Mouse (Mus musculus) neural tube, embryonic 15.5 days (tissue): ENCODE results near the gene Sept3. TPM values are rescaled to one million over a fixed set of nuclear protein-coding genes. Genes with fewer than 3 reads are reported as not detected.
A peak's percentile ranks its signal among the peaks of the same experiment; 100 is the strongest.
"Not testable (repeated sequence)": the region's sequence is repeated elsewhere in the genome, so short reads cannot be mapped to it uniquely, and the experiment has no call there.

Source experiments
- ATAC-seq: fragments of 200-750 bp; cut with Nextera tagmentation; 2 replicates; pipeline ENCODE4 v1.8.0; 2017; ENCODE audit warnings: mild to moderate bottlenecking, moderate TSS enrichment, moderate library complexity; ENCODE audit not compliant: low FRiP score
- H3K27ac ChIP-seq: fragments of 300-500 bp; sonication (generic); replicated peaks from 2 replicates; pipeline ENCODE4 v1.5.1; 2015; ENCODE audit warnings: mild to moderate bottlenecking, inconsistent platforms
- H3K27me3 ChIP-seq: fragments of 300-500 bp; sonication (generic); replicated peaks from 2 replicates; pipeline ENCODE4 v1.6.1; 2015; ENCODE audit warnings: inconsistent platforms
- H3K36me3 ChIP-seq: fragments of 300-500 bp; sonication (generic); 2 replicates; pipeline ENCODE4 v1.6.1; 2015; ENCODE audit warnings: inconsistent platforms
- H3K4me1 ChIP-seq: fragments of 300-500 bp; sonication (generic); 2 replicates; pipeline ENCODE4 v1.6.1; 2015; ENCODE audit warnings: inconsistent platforms
- H3K4me2 ChIP-seq: fragments of 300-500 bp; sonication (generic); 2 replicates; pipeline ENCODE4 v1.6.1; 2015; ENCODE audit warnings: inconsistent platforms, mild to moderate bottlenecking, moderate library complexity
- H3K4me3 ChIP-seq: fragments of 300-500 bp; sonication (generic); replicated peaks from 2 replicates; pipeline ENCODE4 v1.5.1; 2015; ENCODE audit warnings: mild to moderate bottlenecking, inconsistent platforms
- H3K9ac ChIP-seq: fragments of 300-500 bp; sonication (generic); replicated peaks from 2 replicates; pipeline ENCODE4 v1.6.1; 2015; ENCODE audit warnings: mild to moderate bottlenecking, inconsistent platforms
- H3K9me3 ChIP-seq: fragments of 300-500 bp; sonication (generic); replicated peaks from 2 replicates; pipeline ENCODE4 v1.6.1; 2016; ENCODE audit warnings: inconsistent platforms
- WGBS: fragments of 180-500 bp; shearing (Covaris S2); methylation state at CpG from one replicate; pipeline ENCODE4 v1.1.7; 2015; ENCODE audit warnings: mixed read lengths; 5-methylcytosine and 5-hydroxymethylcytosine counted together
- polyA plus RNA-seq: library from polyadenylated mRNA; unstranded; fragments of >200 nt; fragmentation: Nextera tagmentation; extraction: Ambion mirVana; gene quantifications from 2 replicates; pipeline ENCODE4 v1.2.1, GENCODE M21; 2015

The Sept3 gene
- polyA plus RNA-seq, 1 experiment from 2014 or later: 367 TPM

GRCm38 (mm10) chr15:82244805-82245161, 29.9 kb upstream of the Sept3 start:
- H3K27me3 ChIP-seq, H3K36me3 ChIP-seq, H3K9me3 ChIP-seq, ATAC-seq: not testable (repeated sequence)
- Histone ChIP-seq H3K27ac (peak overlapping the region; percentile 80), H3K4me1 (peaks cover 12% of the 10 kb centered on the region), H3K4me2 (peak overlapping the region; percentile 76), H3K4me3 (peak overlapping the region; percentile 88), H3K9ac (peak overlapping the region; percentile 57)
- WGBS: 21% methylated on average over 9 of the region's 9 CpGs

- ATAC-seq: no peak
- H3K36me3 ChIP-seq: no peaks in the 10 kb centered on the region
- H3K27ac ChIP-seq: no peak overlapping the region
- no peak overlapping the region for H3K9ac ChIP-seq
- no peak overlapping the region for H3K4me2 ChIP-seq
- no peaks in the 10 kb centered on the region for H3K27me3 ChIP-seq
- 78% methylated on average over 3 of the region's 3 CpGs for WGBS
- H3K4me1 ChIP-seq: peaks cover 12% of the 10 kb centered on the region
- no peak overlapping the region for H3K4me3 ChIP-seq
- H3K9me3 ChIP-seq: no peaks in the 10 kb centered on the region
These were observed 27.4 kb upstream of the Sept3 start for GRCm38 (mm10) chr15:82247131-82247776.

GRCm38 (mm10) chr15:82251579-82251978, 23.1 kb upstream of the Sept3 start:
- 92% methylated on average over 3 of the region's 3 CpGs for WGBS
- Histone ChIP-seq H3K4me1 (peaks cover 18% of the 10 kb centered on the region), H3K9me3 (no peaks in the 10 kb centered on the region), H3K36me3 (no peaks in the 10 kb centered on the region), H3K27ac (no peak overlapping the region), H3K4me3 (no peak overlapping the region), H3K9ac (no peak overlapping the region), H3K4me2 (no peak overlapping the region), H3K27me3 (no peaks in the 10 kb centered on the region)
- ATAC-seq: no peak

GRCm38 (mm10) chr15:82252097-82252496, 22.6 kb upstream of the Sept3 start, which contains the start of gene 1500009C09Rik:
Gene 1500009C09Rik (plus strand): TSS chr15:82252397.
- H3K4me3 ChIP-seq: no peak within 1 kb of the TSS
- 91% methylated on average over 6 of the region's 6 CpGs for WGBS
- no peak for ATAC-seq

GRCm38 (mm10) chr15:82255248-82255647, 19.4 kb upstream of the Sept3 start:
- Histone ChIP-seq H3K27me3 (no peaks in the 10 kb centered on the region), H3K4me1 (peaks cover 28% of the 10 kb centered on the region), H3K4me2 (peak overlapping the region; percentile 67), H3K27ac (peak overlapping the region; percentile 84), H3K4me3 (peak overlapping the region; percentile 50; the same call in 1 of the 2 replicates), H3K9ac (no peak overlapping the region), H3K9me3 (no peaks in the 10 kb centered on the region), H3K36me3 (0 out of 2 replicates have a peak, but pooled peaks cover 3% of the 10 kb centered on the region)
- ATAC-seq: no peak
- 30% methylated on average over 4 of the region's 4 CpGs for WGBS

More at GRCm38 (mm10) chr15:82252097-82252496, 22.6 kb upstream of the Sept3 start, which contains the start of gene 1500009C09Rik:
- Histone ChIP-seq H3K27ac (no peak within 1 kb of the TSS), H3K9me3 (no peaks in the 10 kb centered on the region), H3K4me1 (peaks cover 23% of the 10 kb centered on the region), H3K9ac (no peak within 1 kb of the TSS), H3K27me3 (no peaks in the 10 kb centered on the region), H3K36me3 (no peaks in the 10 kb centered on the region), H3K4me2 (no peak within 1 kb of the TSS)

- ATAC-seq: peak; percentile 95
- no peaks in the 10 kb centered on the region for H3K9me3 ChIP-seq
- no peaks in the 10 kb centered on the region for H3K27me3 ChIP-seq
- peak overlapping the region; percentile 50 for H3K4me3 ChIP-seq
- peak overlapping the region; percentile 61 for H3K9ac ChIP-seq
- H3K4me1 ChIP-seq: peaks cover 28% of the 10 kb centered on the region
- H3K36me3 ChIP-seq: 0 out of 2 replicates have a peak, but pooled peaks cover 3% of the 10 kb centered on the region
- WGBS: 4% methylated on average over 10 of the region's 10 CpGs
- H3K27ac ChIP-seq: peak overlapping the region; percentile 84
- H3K4me2 ChIP-seq: peak overlapping the region; percentile 67
These were observed 18.7 kb upstream of the Sept3 start for GRCm38 (mm10) chr15:82255944-82256383.

GRCm38 (mm10) chr15:82259510-82259909, 15.2 kb upstream of the Sept3 start:
- WGBS: 17% methylated on average over 16 of the region's 16 CpGs
- no peaks in the 10 kb centered on the region; the same call in 1 of the 2 replicates for H3K27me3 ChIP-seq
- ATAC-seq: no peak
- no peaks in the 10 kb centered on the region for H3K9me3 ChIP-seq
- no peak overlapping the region for H3K27ac ChIP-seq
- no peak overlapping the region for H3K4me3 ChIP-seq
- 0 out of 2 replicates have a peak, but pooled peaks cover 3% of the 10 kb centered on the region for H3K36me3 ChIP-seq
- H3K4me2 ChIP-seq: no peak overlapping the region
- H3K9ac ChIP-seq: no peak overlapping the region
- peaks cover 30% of the 10 kb centered on the region for H3K4me1 ChIP-seq

GRCm38 (mm10) chr15:82266356-82266755, 8.3 kb upstream of the Sept3 start:
- WGBS: 12% methylated on average over 6 of the region's 6 CpGs
- Histone ChIP-seq H3K27ac (no peak overlapping the region), H3K9ac (no peak overlapping the region), H3K4me2 (no peak overlapping the region), H3K4me1 (peaks cover 33% of the 10 kb centered on the region), H3K27me3 (no peaks in the 10 kb centered on the region; the same call in 1 of the 2 replicates), H3K9me3 (no peaks in the 10 kb centered on the region), H3K4me3 (no peak overlapping the region), H3K36me3 (no peaks in the 10 kb centered on the region)
- 0 out of 2 replicates have a peak, but pooled peaks have one; percentile 26 for ATAC-seq

- H3K9me3 ChIP-seq: no peaks in the 10 kb centered on the region
- H3K4me2 ChIP-seq: no peak overlapping the region
- ATAC-seq: no peak
- peaks cover 7% of the 10 kb centered on the region; the same call in 1 of the 2 replicates for H3K27me3 ChIP-seq
- WGBS: 11% methylated on average over 3 of the region's 3 CpGs
- no peak overlapping the region for H3K4me3 ChIP-seq
- H3K36me3 ChIP-seq: no peaks in the 10 kb centered on the region
- H3K27ac ChIP-seq: peak overlapping the region; percentile 57
- no peak overlapping the region for H3K9ac ChIP-seq
- peaks cover 33% of the 10 kb centered on the region for H3K4me1 ChIP-seq
These were observed 6.5 kb upstream of the Sept3 start for GRCm38 (mm10) chr15:82268185-82268584.

GRCm38 (mm10) chr15:82268783-82269182, 5.9 kb upstream of the Sept3 start:
- Histone ChIP-seq H3K4me3 (no peak overlapping the region), H3K27me3 (peaks cover 7% of the 10 kb centered on the region; the same call in 1 of the 2 replicates), H3K36me3 (no peaks in the 10 kb centered on the region), H3K4me2 (no peak overlapping the region), H3K27ac (peak overlapping the region; percentile 57), H3K9ac (no peak overlapping the region), H3K9me3 (no peaks in the 10 kb centered on the region), H3K4me1 (peaks cover 35% of the 10 kb centered on the region)
- no peak for ATAC-seq
- WGBS: 85% methylated on average over 9 of the region's 9 CpGs

GRCm38 (mm10) chr15:82271201-82271600, 3.5 kb upstream of the Sept3 start:
- Histone ChIP-seq H3K4me2 (no peak overlapping the region), H3K4me1 (peaks cover 37% of the 10 kb centered on the region), H3K9me3 (no peaks in the 10 kb centered on the region), H3K9ac (no peak overlapping the region), H3K4me3 (no peak overlapping the region), H3K36me3 (no peaks in the 10 kb centered on the region), H3K27me3 (0 out of 2 replicates have a peak, but pooled peaks cover 7% of the 10 kb centered on the region), H3K27ac (no peak overlapping the region)
- 1% methylated on average over 5 of the region's 5 CpGs for WGBS
- ATAC-seq: no peak

- H3K9ac ChIP-seq: no peak overlapping the region
- H3K4me3 ChIP-seq: no peak overlapping the region
- H3K27me3 ChIP-seq: 0 out of 2 replicates have a peak, but pooled peaks cover 7% of the 10 kb centered on the region
- WGBS: 89% methylated on average over 6 of the region's 6 CpGs
- H3K4me2 ChIP-seq: no peak overlapping the region
- H3K9me3 ChIP-seq: no peaks in the 10 kb centered on the region
- ATAC-seq: no peak
- H3K36me3 ChIP-seq: no peaks in the 10 kb centered on the region
- H3K27ac ChIP-seq: no peak overlapping the region
- peaks cover 47% of the 10 kb centered on the region for H3K4me1 ChIP-seq
These were observed 2.4 kb upstream of the Sept3 start for GRCm38 (mm10) chr15:82272295-82272694.
